Mouse (Mus musculus) liver, adult 2 months (tissue): ENCODE results near the gene Negr1.

Experiments used
- CTCF ChIP-seq: fragments of 200-500 bp; IDR thresholded peaks from 2 replicates; pipeline ENCODE4 v1.5.1; 2011; ENCODE audit warnings: low read depth, low read length, control low read depth
- POLR2A ChIP-seq: fragments of 200-500 bp; IDR thresholded peaks from 2 replicates; pipeline ENCODE4 v1.6.1; 2011; ENCODE audit warnings: low read length, control low read depth; ENCODE audit not compliant: insufficient read depth; ENCODE audit errors: extremely low read depth

- no peak for TF ChIP-seq CTCF
- TF ChIP-seq POLR2A, result no peak
Measured at GRCm38 (mm10) chr3:156903925-156904576, 342.5 kb downstream of the Negr1 start.
